ENCODE assay signal across 8 mouse cellular contexts in the genomic region with DNA sequence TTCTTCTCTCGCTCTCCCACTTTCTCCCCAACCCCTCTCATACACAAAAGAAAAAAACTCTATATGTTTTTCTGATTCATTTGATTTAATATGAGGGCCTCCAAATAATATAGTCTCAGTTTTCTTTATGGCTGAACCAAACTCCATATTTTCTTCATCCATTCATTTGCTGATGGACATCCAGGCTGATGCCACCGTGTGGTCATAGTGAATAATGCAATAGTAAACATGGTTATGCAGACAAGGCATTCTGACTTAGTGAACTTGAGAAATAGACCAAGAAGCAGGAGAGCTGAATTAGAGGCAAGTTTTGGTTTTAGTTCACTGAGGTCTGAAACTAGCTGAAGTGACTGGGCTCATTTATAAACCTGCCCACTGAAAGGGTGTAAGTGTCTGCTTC. TPM values are rescaled to one million over a fixed set of nuclear protein-coding genes. Genes with fewer than 3 reads are reported as not detected.
DNase-seq lines count a peak whose midpoint lies in the region.

No protein-coding gene starts in this region.

- DNase-seq in adrenal gland, postnatal 14 days, result peak; percentile 26
- DNase-seq in adrenal gland, postnatal 25 days, result no peak
- peak; percentile 23 to 33 for DNase-seq in kidney, postnatal 36 days
- no peak for DNase-seq in kidney, adult 8-10 months
- peak; percentile 61 for DNase-seq in adipocyte (ENCODE audit: low spot score)
- DNase-seq in lung, postnatal 25 days (ENCODE audit: low spot score), result peak; percentile 24
- no peak for DNase-seq in right cerebral cortex, postnatal 14 days
- DNase-seq in left cerebral cortex, adult 9 months (ENCODE audit: low spot score in 2 of 2), result no peak

RNA-seq across cellular contexts. Expression of a gene that starts 30.1 kb away (rescaled TPM):
- total RNA-seq in adrenal gland, postnatal 14 days (2021), result 54.6 and 56.0 TPM in 2 replicates
- 49.7 and 59.2 TPM in 2 replicates for total RNA-seq in adrenal gland, postnatal 25 days (2021)

RNA-seq across cellular contexts. Expression of a gene that starts 30.6 kb away (rescaled TPM):
- 19.2 and 20.9 TPM in 2 replicates for total RNA-seq in adrenal gland, postnatal 14 days (2021)
- total RNA-seq in adrenal gland, postnatal 25 days (2021), result 17.1 and 28.1 TPM in 2 replicates

Comparison
In these comparisons a context has a peak if more than half of its experiments do, and no peak if none do; other contexts are left out.
1. DNase-seq: peak in adrenal gland, postnatal 14 days (single experiment), kidney, postnatal 36 days (2 of 2), adipocyte (single experiment) and lung, postnatal 25 days (single experiment); none in adrenal gland, postnatal 25 days (single experiment), kidney, adult 8-10 months (0 of 2), right cerebral cortex, postnatal 14 days (single experiment) and left cerebral cortex, adult 9 months (0 of 2).